Mouse (Mus musculus) liver, embryonic 11.5 days (tissue): ENCODE results near the gene Oit3. TPM values are rescaled to one million over a fixed set of nuclear protein-coding genes. Genes with fewer than 3 reads are reported as not detected.

Source experiments
- polyA plus RNA-seq: library from polyadenylated mRNA; unstranded; fragments of >200 nt; fragmentation: Nextera tagmentation; extraction: Ambion mirVana; gene quantifications from 2 replicates; pipeline ENCODE4 v1.2.1, GENCODE M21; 2014

Gene Oit3
- polyA plus RNA-seq, 1 experiment from 2014 or later: 43.2 TPM

Other genes with a start within 250 kb of the Oit3 start
- gene Sept10, start 219.9 kb downstream of the Oit3 start, polyA plus RNA-seq: 28.4 and 30.9 TPM in 2 replicates
- gene Sowahc, start 219.8 kb downstream of the Oit3 start, polyA plus RNA-seq: 3.6 and 4.5 TPM in 2 replicates
- gene P4ha1, start 118.5 kb downstream of the Oit3 start, polyA plus RNA-seq: 60.6 and 61.1 TPM in 2 replicates
- 9.2 and 10.1 TPM in 2 replicates for gene Gm10273, start 46.1 kb downstream of the Oit3 start, polyA plus RNA-seq
- gene Pla2g12b, start 38.1 kb downstream of the Oit3 start, polyA plus RNA-seq: 45.7 and 46.7 TPM in 2 replicates
- gene Gm10322, start 174.3 kb upstream of the Oit3 start, polyA plus RNA-seq: not detected in 2 replicates
- gene Mcu, start 174.9 kb upstream of the Oit3 start, polyA plus RNA-seq: 22.3 and 24.2 TPM in 2 replicates